In the genomic region with DNA sequence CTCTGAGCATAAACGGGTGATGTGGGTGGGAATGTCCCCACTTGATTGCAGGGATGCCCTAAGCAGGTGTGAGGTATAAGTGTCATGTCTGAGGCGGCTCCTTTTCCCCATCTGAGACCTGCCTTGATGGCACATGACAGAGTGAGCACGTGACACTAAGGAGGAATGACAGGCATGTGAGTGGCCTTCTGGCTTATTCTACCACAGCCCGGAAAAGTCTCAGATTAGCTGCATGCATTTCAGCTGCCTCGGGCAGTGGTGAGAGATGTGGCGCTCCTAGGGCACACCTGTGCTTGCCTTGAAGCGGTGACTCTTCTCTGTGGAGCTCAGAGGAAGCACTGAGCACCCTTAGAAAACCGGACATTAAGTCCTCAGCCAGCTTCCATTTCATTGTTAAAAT, we compare ENCODE assay signal across 26 mouse cellular contexts. TPM values are rescaled to one million over a fixed set of nuclear protein-coding genes. Genes with fewer than 3 reads are reported as not detected.
DNase-seq lines count a peak whose midpoint lies in the region; ATAC-seq and TF ChIP-seq lines count a peak whose summit lies in the region.
"Had no signal": no experiment of that assay in that cellular context is flagged by ENCODE, and none has a peak within 500 bp of the region (broad histone marks: within the 10 kb centered on the region; RNA-seq: fewer than 3 reads in every experiment).

No protein-coding gene starts in this region.

- DNase-seq in heart, adult 2 months: no peak
- no peak for DNase-seq in heart, postnatal 14 days
- DNase-seq in heart, adult 18-20 months: no peak
- DNase-seq in Muller cell, postnatal 12 days (ENCODE audit: inconsistent ontology term): peak; percentile 34
- DNase-seq in gastrocnemius, postnatal 25 days: no peak
- DNase-seq: adrenal gland, postnatal 25 days; cerebellum, adult 18-20 months; kidney, adult 18-20 months; layer of hippocampus, postnatal 36 days; liver; lung, adult 2 months; lung, postnatal 10 days; right cerebral cortex, adult 18-20 months; spleen, adult 18-20 months; thymus, postnatal 14 days had no signal

- H3K27me3 ChIP-seq in heart, adult 2 months (ENCODE audit: control insufficient read depth, insufficient read depth, low read length): no peaks in the 10 kb centered on the region
- H3K27me3 ChIP-seq in heart, embryonic 15.5 days: no peaks in the 10 kb centered on the region
- no peaks in the 10 kb centered on the region for H3K27me3 ChIP-seq in myocyte (ENCODE audit: control insufficient read depth, insufficient read depth, insufficient read length)
- H3K27me3 ChIP-seq: embryonic facial prominence, embryonic 15.5 days; forebrain, embryonic 12.5 days; hindbrain, embryonic 15.5 days; midbrain, embryonic 13.5 days had no signal

- no peak for TF ChIP-seq EP300 in heart, adult 2 months (IDR thresholded peaks at IDR 0.05; ENCODE audit: insufficient read depth, low read depth, low read length)

- ATAC-seq in heart, embryonic 15.5 days (replicated peaks; ENCODE audit: insufficient number of reproducible peaks, insufficient read depth, low FRiP score, low read depth): peak; percentile 26
- ATAC-seq: CD4-positive, CD25-positive, alpha-beta regulatory T cell, adult 4 months; midbrain, embryonic 13.5 days had no signal

- H3ac ChIP-seq in myocyte (ENCODE audit: control insufficient read depth, insufficient read length): no peak overlapping the region

- TF ChIP-seq CTCF in heart, adult 2 months (IDR thresholded peaks at IDR 0.05): no peak

- peak overlapping the region; percentile 27; the same call in 1 of the 2 replicates for H3K27ac ChIP-seq in heart, adult 2 months
- H3K27ac ChIP-seq in heart, embryonic 15.5 days: no peak overlapping the region
- H3K27ac ChIP-seq: embryonic facial prominence, embryonic 10.5 days; embryonic facial prominence, embryonic 15.5 days; forebrain, embryonic 12.5 days; hindbrain, embryonic 15.5 days; kidney, postnatal 0 days; liver, embryonic 14.5 days; macrophage; midbrain, embryonic 13.5 days had no signal

- no peak overlapping the region for H3K9ac ChIP-seq in heart, adult 2 months (ENCODE audit: low read depth, low read length)
- H3K9ac ChIP-seq in heart, embryonic 15.5 days: no peak overlapping the region
- H3K9ac ChIP-seq: embryonic facial prominence, embryonic 15.5 days; forebrain, embryonic 12.5 days; hindbrain, embryonic 15.5 days; liver, embryonic 14.5 days; midbrain, embryonic 13.5 days had no signal

- peaks cover 11% of the 10 kb centered on the region for H3K36me3 ChIP-seq in heart, adult 2 months (ENCODE audit: control insufficient read depth, insufficient read depth, low read length)
- H3K36me3 ChIP-seq in heart, embryonic 15.5 days: peaks cover 45% of the 10 kb centered on the region
- peaks cover 31% of the 10 kb centered on the region for H3K36me3 ChIP-seq in myocyte (ENCODE audit: control insufficient read depth, insufficient read depth)
- H3K36me3 ChIP-seq: forebrain, embryonic 12.5 days; hindbrain, embryonic 15.5 days; midbrain, embryonic 13.5 days had no signal

- intact Hi-C loops in heart, adult 2 months (cut with DNase I): loop anchor here (2.0 to 5.0 kb wide), 2 partner anchors 115 to 323 kb away; no protein-coding TSS in a partner anchor
- intact Hi-C loops in heart, postnatal 14 days (cut with DNase I): no loop called here

- no peak for TF ChIP-seq POLR2A in heart, adult 2 months (IDR thresholded peaks at IDR 0.05; ENCODE audit: insufficient read depth, low read depth, low read length)
- no peak for TF ChIP-seq POLR2A in myocyte (IDR thresholded peaks at IDR 0.05; ENCODE audit: insufficient read length, low read depth)

- no peak overlapping the region for H3K4me3 ChIP-seq in heart, adult 2 months
- no peak overlapping the region for H3K4me3 ChIP-seq in heart, embryonic 15.5 days
- H3K4me3 ChIP-seq in myocyte: no peak overlapping the region
- H3K4me3 ChIP-seq: embryonic facial prominence, embryonic 10.5 days; embryonic facial prominence, embryonic 15.5 days; forebrain, embryonic 12.5 days; hindbrain, embryonic 15.5 days; midbrain, embryonic 13.5 days had no signal

- 69% methylated on average over 8 of the region's 8 CpGs for WGBS in heart, adult 2 months
- WGBS in heart, embryonic 15.5 days: 55% methylated on average over 8 of the region's 8 CpGs

- no peaks in the 10 kb centered on the region for H3K79me2 ChIP-seq in heart, adult 2 months (replicated peaks; ENCODE audit: control insufficient read depth, insufficient read depth, low read length)
- H3K79me2 ChIP-seq in myocyte (ENCODE audit: control insufficient read depth, insufficient read depth): no peaks in the 10 kb centered on the region

- peaks cover 6% of the 10 kb centered on the region for H3K4me1 ChIP-seq in heart, adult 2 months (ENCODE audit: control insufficient read depth, insufficient read depth, low read length)
- peaks cover 35% of the 10 kb centered on the region for H3K4me1 ChIP-seq in heart, embryonic 15.5 days (replicated peaks)
- H3K4me1 ChIP-seq: forebrain, embryonic 12.5 days; hindbrain, embryonic 15.5 days; midbrain, embryonic 13.5 days had no signal

- H3K9me3 ChIP-seq in heart, embryonic 15.5 days (replicated peaks): no peaks in the 10 kb centered on the region
- H3K9me3 ChIP-seq: embryonic facial prominence, embryonic 10.5 days; embryonic facial prominence, embryonic 15.5 days; forebrain, embryonic 12.5 days; hindbrain, embryonic 15.5 days; midbrain, embryonic 13.5 days had no signal

- no peak overlapping the region for H3K4me2 ChIP-seq in heart, embryonic 15.5 days
- H3K4me2 ChIP-seq in myocyte (ENCODE audit: low read depth): no peak overlapping the region
- H3K4me2 ChIP-seq: embryonic facial prominence, embryonic 15.5 days; forebrain, embryonic 12.5 days; hindbrain, embryonic 15.5 days; midbrain, embryonic 13.5 days had no signal

TF ChIP-seq in myocyte, 11 proteins besides CTCF, POLR2A, EP300 and RAD21:
- TF ChIP-seq MAX (IDR thresholded peaks at IDR 0.05; ENCODE audit: low read depth) (no peak), MYOG (IDR thresholded peaks at IDR 0.05; ENCODE audit: control insufficient read depth in 1 of 3, insufficient read depth in 1 of 3, insufficient read length in 2 of 3, low read depth in 2 of 3) (peak in 1 of 3 experiments; percentile 82), MYOD1 (IDR thresholded peaks at IDR 0.05; ENCODE audit: control insufficient read depth in 1 of 3, insufficient read length in 2 of 3, low read depth in 2 of 3) (peak in 1 of 3 experiments; percentile 64), E2F4 (IDR thresholded peaks at IDR 0.05; ENCODE audit: insufficient read depth) (no peak), SRF (IDR thresholded peaks at IDR 0.05; ENCODE audit: control insufficient read depth, insufficient read length, low read depth) (no peak), REST (IDR thresholded peaks at IDR 0.05; ENCODE audit: insufficient read depth, insufficient read length) (no peak), USF1 (IDR thresholded peaks at IDR 0.05; ENCODE audit: low read depth) (peak; percentile 50)

RNA-seq across cellular contexts. Expression of a gene that starts 48.6 kb away (rescaled TPM):
- 10 to 100 TPM; 41.7 to 44.9 TPM for total RNA-seq in heart, adult 2 months (2021)
- 10.0 and 17.2 TPM in 2 replicates for polyA plus RNA-seq in heart, adult 2 months (2012; rRNA removed)
- total RNA-seq in heart, postnatal 14 days (2021): 10 to 100 TPM; 46.5 to 52.1 TPM
- 78.6 and 79.1 TPM in 2 replicates for polyA plus RNA-seq in heart, embryonic 15.5 days (2015; fragmentation: Nextera tagmentation; extraction: Ambion mirVana)
- total RNA-seq in heart, adult 18-20 months (2021): 10 to 100 TPM; 41.4 to 43.0 TPM
- polyA plus RNA-seq in myocyte (2012; fragmentation: generic; extraction: Trizol): 44.7 TPM
- 10 to 100 TPM; 55.6 to 68.6 TPM for total RNA-seq in gastrocnemius, postnatal 25 days (2021)
